ENCODE assay signal across 22 mouse cellular contexts in genomic region chr5:129550790-129551189, GRCm38 (mm10). TPM values are rescaled to one million over a fixed set of nuclear protein-coding genes. Genes with fewer than 3 reads are reported as not detected.
A peak's percentile ranks its signal among the peaks of the same experiment; 100 is the strongest.
DNase-seq lines count a peak whose midpoint lies in the region; ATAC-seq lines count a peak whose summit lies in the region.
"Had no signal": no experiment of that assay in that cellular context is flagged by ENCODE, and none has a peak within 500 bp of the region (broad histone marks: within the 10 kb centered on the region; RNA-seq: fewer than 3 reads in every experiment).

No protein-coding gene starts in this region.

- peak; percentile 54 for DNase-seq in kidney, adult 18-20 months
- DNase-seq in kidney, postnatal 10 days: no peak
- peak; percentile 61 to 74 for DNase-seq in kidney, adult 8-10 months
- peak; percentile 62 to 81 for DNase-seq in kidney, postnatal 36 days
- DNase-seq: adrenal gland, adult 2 months; adrenal gland, postnatal 10 days; adrenal gland, postnatal 25 days; cerebellum, adult 11 months; cerebellum, adult 18-20 months; cerebellum, adult 8-10 months; cerebellum, adult 9-11 months; cerebellum, postnatal 14 days; cerebellum, postnatal 36 days; embryo, embryonic 11 days had no signal

- H3K36me3 ChIP-seq in kidney, embryonic 14.5 days (ENCODE audit: control insufficient read depth, insufficient read depth, low read length): peaks cover 96% of the 10 kb centered on the region
- peaks cover 100% of the 10 kb centered on the region for H3K36me3 ChIP-seq in kidney, embryonic 15.5 days

- no peaks in the 10 kb centered on the region for H3K9me3 ChIP-seq in kidney, embryonic 14.5 days (ENCODE audit: control insufficient read depth, low read length)
- no peaks in the 10 kb centered on the region for H3K9me3 ChIP-seq in kidney, embryonic 15.5 days (replicated peaks)
- H3K9me3 ChIP-seq: embryonic facial prominence, embryonic 13.5 days; embryonic facial prominence, embryonic 15.5 days; forebrain, embryonic 10.5 days; forebrain, embryonic 12.5 days had no signal

- H3K27ac ChIP-seq in kidney, embryonic 14.5 days (ENCODE audit: low read depth, low read length): no peak overlapping the region
- no peak overlapping the region for H3K27ac ChIP-seq in kidney, embryonic 15.5 days
- H3K27ac ChIP-seq: embryonic facial prominence, embryonic 13.5 days; embryonic facial prominence, embryonic 15.5 days; forebrain, embryonic 10.5 days; forebrain, embryonic 12.5 days had no signal

- no peaks in the 10 kb centered on the region for H3K4me1 ChIP-seq in kidney, embryonic 14.5 days (ENCODE audit: control insufficient read depth, insufficient read depth, low read length)
- H3K4me1 ChIP-seq in kidney, embryonic 15.5 days: no peaks in the 10 kb centered on the region
- H3K4me1 ChIP-seq: embryonic facial prominence, embryonic 13.5 days; embryonic facial prominence, embryonic 15.5 days; forebrain, embryonic 10.5 days; forebrain, embryonic 12.5 days had no signal

- no peak overlapping the region for H3K9ac ChIP-seq in kidney, embryonic 14.5 days (ENCODE audit: low read depth, low read length)
- H3K9ac ChIP-seq in kidney, embryonic 15.5 days: no peak overlapping the region
- H3K9ac ChIP-seq: embryonic facial prominence, embryonic 13.5 days; embryonic facial prominence, embryonic 15.5 days; forebrain, embryonic 12.5 days had no signal

- no peak overlapping the region for H3K4me3 ChIP-seq in kidney, embryonic 14.5 days (ENCODE audit: low read length)
- H3K4me3 ChIP-seq in kidney, embryonic 15.5 days (replicated peaks): no peak overlapping the region
- H3K4me3 ChIP-seq: embryonic facial prominence, embryonic 13.5 days; embryonic facial prominence, embryonic 15.5 days; erythroblast, embryonic 14.5 days; forebrain, embryonic 10.5 days; forebrain, embryonic 12.5 days had no signal

- H3K27me3 ChIP-seq in kidney, embryonic 14.5 days (ENCODE audit: control insufficient read depth, insufficient read depth, low read length): no peaks in the 10 kb centered on the region
- no peaks in the 10 kb centered on the region for H3K27me3 ChIP-seq in kidney, embryonic 15.5 days
- H3K27me3 ChIP-seq: embryonic facial prominence, embryonic 13.5 days; embryonic facial prominence, embryonic 15.5 days; forebrain, embryonic 12.5 days had no signal

- 94% methylated on average over 6 of the region's 6 CpGs for WGBS in kidney, embryonic 14.5 days
- 97% methylated on average over 6 of the region's 6 CpGs for WGBS in kidney, embryonic 15.5 days

- H3K4me2 ChIP-seq in kidney, embryonic 14.5 days (replicated peaks; ENCODE audit: low read depth, low read length): no peak overlapping the region
- H3K4me2 ChIP-seq in kidney, embryonic 15.5 days: no peak overlapping the region
- H3K4me2 ChIP-seq: embryonic facial prominence, embryonic 13.5 days; embryonic facial prominence, embryonic 15.5 days; forebrain, embryonic 12.5 days had no signal

- no peak for ATAC-seq in kidney, embryonic 14.5 days (ENCODE audit: low FRiP score, low TSS enrichment)
- ATAC-seq in kidney, embryonic 15.5 days (replicated peaks; ENCODE audit: low FRiP score): no peak
- ATAC-seq: forebrain, embryonic 14.5 days had no signal

RNA-seq across cellular contexts. Expression of gene Mmp17, which starts 33.2 kb away (rescaled TPM):
- 2.0 TPM in 2 replicates for polyA plus RNA-seq in kidney, embryonic 14.5 days (2014; fragmentation: Nextera tagmentation; extraction: Ambion mirVana)
- polyA plus RNA-seq in kidney, embryonic 15.5 days (2015; fragmentation: Nextera tagmentation; extraction: Ambion mirVana): 3.9 and 4.1 TPM in 2 replicates

RNA-seq across cellular contexts. Expression of gene Sfswap, which starts 49.8 kb away (rescaled TPM):
- polyA plus RNA-seq in kidney, embryonic 14.5 days (2014; fragmentation: Nextera tagmentation; extraction: Ambion mirVana): 53.2 and 56.6 TPM in 2 replicates
- polyA plus RNA-seq in kidney, embryonic 15.5 days (2015; fragmentation: Nextera tagmentation; extraction: Ambion mirVana): 45.6 and 46.3 TPM in 2 replicates
